Mouse (Mus musculus) stomach, postnatal 0 days (tissue): ENCODE data around the gene Tcf7l1. TPM values are rescaled to one million over a fixed set of nuclear protein-coding genes. Genes with fewer than 3 reads are reported as not detected.

ENCODE experiments used
- ATAC-seq: fragments of 200-750 bp; cut with Nextera tagmentation; 2 replicates; pipeline ENCODE4 v1.8.0; 2017; ENCODE audit not compliant: low FRiP score, low TSS enrichment
- DNase-seq: peaks from one replicate; pipeline ENCODE4 v3.0.0-alpha.2; 2016; ENCODE audit warnings: low spot score
- H3K27ac ChIP-seq: fragments of 300-500 bp; sonication (generic); replicated peaks from 2 replicates; pipeline ENCODE4 v1.5.1; 2014; ENCODE audit warnings: mild to moderate bottlenecking, control low read depth
- H3K27me3 ChIP-seq: fragments of 300-500 bp; sonication (generic); 2 replicates; pipeline ENCODE4 v1.6.1; 2014; ENCODE audit warnings: low read length; ENCODE audit not compliant: control insufficient read depth, insufficient read depth
- H3K36me3 ChIP-seq: fragments of 300-500 bp; sonication (generic); 2 replicates; pipeline ENCODE4 v1.6.1; 2014; ENCODE audit warnings: low read length, mixed read lengths; ENCODE audit not compliant: control insufficient read depth, insufficient read depth
- H3K4me1 ChIP-seq: fragments of 300-500 bp; sonication (generic); replicated peaks from 2 replicates; pipeline ENCODE4 v1.6.1; 2014; ENCODE audit warnings: antibody characterized with exemption; ENCODE audit not compliant: control insufficient read depth, insufficient read depth
- H3K4me2 ChIP-seq: fragments of 300-500 bp; sonication (generic); replicated peaks from 2 replicates; pipeline ENCODE4 v1.6.1; 2014; ENCODE audit warnings: low read depth, mild to moderate bottlenecking, control low read depth, moderate library complexity
- H3K4me3 ChIP-seq: fragments of 300-500 bp; sonication (generic); 2 replicates; pipeline ENCODE4 v1.5.1; 2014; ENCODE audit warnings: low read depth, low read length, control low read depth
- H3K9ac ChIP-seq: fragments of 300-500 bp; sonication (generic); 2 replicates; pipeline ENCODE4 v1.6.1; 2014; ENCODE audit warnings: mild to moderate bottlenecking, low read length, control low read depth, mixed read lengths
- H3K9me3 ChIP-seq: fragments of 300-500 bp; sonication (generic); 2 replicates; pipeline ENCODE4 v1.6.1; 2016; ENCODE audit warnings: low read length; ENCODE audit not compliant: control insufficient read depth
- CTCF ChIP-seq: IDR thresholded peaks from 2 replicates; pipeline ENCODE4 v1.5.1; 2016; ENCODE audit warnings: antibody characterized with exemption, low read depth, mild to moderate bottlenecking, moderate library complexity
- EP300 ChIP-seq: optimal IDR thresholded peaks from 2 replicates; pipeline ENCODE3; 2016; ENCODE audit warnings: antibody characterized with exemption
- WGBS: fragments of 180-500 bp; shearing (Covaris S2); extraction: QIAGEN DNeasy Blood & Tissue Kit; methylation state at CpG from one replicate; pipeline ENCODE4 v1.1.7; 2014; 5-methylcytosine and 5-hydroxymethylcytosine counted together
- polyA plus RNA-seq: library from polyadenylated mRNA; unstranded; fragments of >200 nt; fragmentation: Nextera tagmentation; extraction: Ambion mirVana; gene quantifications from 2 replicates; pipeline ENCODE4 v1.2.1, GENCODE M21; 2015

The Tcf7l1 gene
- polyA plus RNA-seq, 1 experiment from 2014 or later: 11.1 TPM

DNA sequence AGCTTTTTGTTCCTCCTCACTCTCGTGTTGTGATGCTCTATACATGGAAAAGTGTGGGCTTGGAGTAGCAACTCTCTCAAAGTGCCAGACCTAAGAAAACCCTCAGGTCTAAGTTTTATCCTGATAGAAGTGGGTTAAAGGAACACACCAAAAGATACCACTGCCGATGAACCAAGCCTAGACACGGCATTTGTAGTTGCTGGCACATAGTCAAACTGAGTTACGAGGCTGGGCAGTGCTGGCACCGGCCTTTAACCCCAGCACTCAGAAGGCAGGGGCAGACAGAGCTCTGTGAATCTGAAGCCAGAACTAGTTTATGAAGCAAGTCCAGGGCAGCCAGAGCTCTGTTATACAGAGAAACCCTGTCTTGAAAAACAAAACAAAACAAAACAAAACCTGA lies 181.4 kb downstream of the Tcf7l1 start:
- TF ChIP-seq EP300 (no peak), CTCF (no peak)
- WGBS: 80% methylated on average over 5 of the region's 5 CpGs
- Histone ChIP-seq H3K4me3 (no peak overlapping the region), H3K36me3 (peaks cover 14% of the 10 kb centered on the region; the same call in 1 of the 2 replicates), H3K9ac (no peak overlapping the region), H3K27me3 (no peaks in the 10 kb centered on the region), H3K4me2 (no peak overlapping the region), H3K9me3 (no peaks in the 10 kb centered on the region), H3K27ac (no peak overlapping the region), H3K4me1 (no peaks in the 10 kb centered on the region)
- DNase-seq (no peak), ATAC-seq (no peak)

DNA sequence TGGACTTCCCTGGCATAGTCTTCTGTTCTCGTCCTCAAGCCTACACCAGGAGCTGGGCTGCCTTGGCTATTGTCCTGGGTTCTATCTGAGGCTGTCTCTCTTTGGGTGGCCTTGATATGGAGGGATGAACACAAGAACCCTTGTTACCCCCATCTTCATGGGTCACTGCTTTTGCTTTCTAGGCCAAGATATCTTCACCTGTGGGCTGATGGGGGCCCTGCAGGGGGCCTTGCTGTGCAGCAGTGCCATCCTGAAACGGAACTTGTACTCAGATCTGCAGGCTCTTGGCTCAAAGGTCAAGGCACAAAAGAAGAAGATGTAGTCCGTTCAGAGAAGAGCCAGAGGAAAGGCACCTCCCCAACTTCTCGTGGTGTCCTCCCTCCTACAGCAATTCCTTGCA lies 182.0 kb downstream of the Tcf7l1 start:
- no peaks in the 10 kb centered on the region for H3K27me3 ChIP-seq
- DNase-seq (no peak), ATAC-seq (no peak)
- peaks cover 14% of the 10 kb centered on the region; the same call in 1 of the 2 replicates for H3K36me3 ChIP-seq
- H3K4me2 ChIP-seq: no peak overlapping the region
- no peak overlapping the region for H3K27ac ChIP-seq
- no peak for TF ChIP-seq CTCF
- no peak for TF ChIP-seq EP300
- no peak overlapping the region for H3K4me3 ChIP-seq
- no peaks in the 10 kb centered on the region for H3K4me1 ChIP-seq
- H3K9ac ChIP-seq: no peak overlapping the region
- 90% methylated on average over 4 of the region's 4 CpGs for WGBS
- no peaks in the 10 kb centered on the region for H3K9me3 ChIP-seq

- H3K27me3 ChIP-seq: no peaks in the 10 kb centered on the region
- no peak for TF ChIP-seq EP300
- TF ChIP-seq CTCF: no peak
- DNase-seq (peak; percentile 73), ATAC-seq (peak; percentile 82)
- H3K4me3 ChIP-seq: no peak overlapping the region
- no peak overlapping the region; the same call in 1 of the 2 replicates for H3K27ac ChIP-seq
- H3K9me3 ChIP-seq: no peaks in the 10 kb centered on the region
- 0 out of 2 replicates have a peak, but pooled peaks cover 2% of the 10 kb centered on the region for H3K4me1 ChIP-seq
- WGBS: 53% methylated on average over 2 of the region's 2 CpGs
- H3K9ac ChIP-seq: no peak overlapping the region
- peaks cover 12% of the 10 kb centered on the region; the same call in 1 of the 2 replicates for H3K36me3 ChIP-seq
- no peak overlapping the region for H3K4me2 ChIP-seq
These were observed 185.0 kb downstream of the Tcf7l1 start for GRCm38 (mm10) chr6:72604066-72604465.

DNA sequence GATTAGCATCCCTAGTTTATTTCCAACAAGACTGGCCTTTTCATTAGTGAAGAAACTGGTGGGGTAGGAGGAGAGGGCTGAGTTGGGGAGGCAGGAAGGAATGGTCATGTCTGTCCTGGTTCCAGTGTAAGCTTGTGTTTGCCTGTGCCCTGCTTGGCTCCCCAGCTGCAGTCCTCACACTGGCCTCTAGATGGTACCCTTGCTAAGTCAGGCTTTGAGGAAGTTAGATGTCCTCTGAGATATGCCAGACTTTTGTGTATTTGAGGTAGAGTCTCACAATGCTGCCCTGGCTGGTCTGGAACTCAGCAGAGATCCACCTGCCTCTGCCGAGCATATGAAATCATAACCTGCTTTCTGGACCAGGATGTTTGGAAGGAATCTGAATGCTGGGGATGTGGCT lies 187.3 kb downstream of the Tcf7l1 start:
- Histone ChIP-seq H3K4me2 (no peak overlapping the region), H3K27ac (no peak overlapping the region), H3K27me3 (no peaks in the 10 kb centered on the region), H3K9ac (no peak overlapping the region), H3K4me1 (0 out of 2 replicates have a peak, but pooled peaks cover 3% of the 10 kb centered on the region), H3K4me3 (no peak overlapping the region), H3K9me3 (no peaks in the 10 kb centered on the region), H3K36me3 (peaks cover 12% of the 10 kb centered on the region; the same call in 1 of the 2 replicates)
- DNase-seq: peak; percentile 90
- WGBS: 24% methylated on average over 1 of the region's 1 CpGs
- TF ChIP-seq CTCF (peak; percentile 94), EP300 (no peak)
- ATAC-seq: peak; percentile 59

DNA sequence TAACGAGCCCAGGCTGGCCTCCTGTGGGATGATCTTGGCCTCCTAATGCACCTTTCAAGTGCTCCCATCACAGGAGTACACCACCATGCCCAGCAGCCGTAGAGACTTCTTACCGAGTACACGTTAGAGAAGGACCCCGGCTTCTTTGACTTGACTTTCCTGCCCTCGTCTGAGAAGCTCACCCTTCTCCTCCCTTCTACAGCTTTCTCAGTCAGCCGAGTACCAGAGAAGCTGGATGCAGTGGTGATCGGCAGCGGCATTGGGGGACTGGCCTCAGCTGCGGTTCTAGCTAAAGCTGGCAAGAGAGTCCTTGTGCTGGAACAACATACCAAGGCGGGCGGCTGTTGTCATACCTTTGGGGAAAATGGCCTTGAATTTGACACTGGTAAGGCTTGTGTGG lies 188.3 kb downstream of the Tcf7l1 start:
- Histone ChIP-seq H3K4me1 (0 out of 2 replicates have a peak, but pooled peaks cover 4% of the 10 kb centered on the region), H3K4me3 (no peak overlapping the region), H3K27ac (no peak overlapping the region), H3K27me3 (no peaks in the 10 kb centered on the region), H3K4me2 (no peak overlapping the region), H3K36me3 (peaks cover 9% of the 10 kb centered on the region; the same call in 1 of the 2 replicates), H3K9ac (no peak overlapping the region), H3K9me3 (no peaks in the 10 kb centered on the region)
- 80% methylated on average over 12 of the region's 12 CpGs for WGBS
- no peak for TF ChIP-seq CTCF
- no peak for TF ChIP-seq EP300
- no peak for ATAC-seq
- DNase-seq: no peak

DNA sequence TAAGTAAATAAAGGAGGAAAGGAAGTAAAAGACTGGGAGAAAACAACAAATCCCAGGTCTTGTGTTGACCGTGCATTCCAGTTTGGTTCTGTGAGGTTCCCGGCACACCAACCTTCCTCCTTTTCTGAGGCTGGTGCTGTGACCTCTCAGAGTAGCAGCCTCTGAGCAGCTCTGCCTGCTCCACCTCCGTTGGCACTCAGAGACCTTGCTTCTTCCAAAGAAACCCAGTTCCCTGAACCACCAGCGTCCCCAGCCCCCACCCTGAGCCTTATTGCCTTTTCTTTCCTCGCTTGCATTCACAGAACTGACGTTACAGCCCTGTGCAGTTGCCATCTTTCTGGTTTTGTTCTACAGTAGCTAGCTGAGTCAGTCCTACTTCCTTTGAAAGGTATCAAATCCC lies 188.8 kb downstream of the Tcf7l1 start:
- no peak overlapping the region for H3K4me3 ChIP-seq
- H3K27me3 ChIP-seq: no peaks in the 10 kb centered on the region
- 0 out of 2 replicates have a peak, but pooled peaks cover 4% of the 10 kb centered on the region for H3K4me1 ChIP-seq
- TF ChIP-seq EP300 (no peak), CTCF (no peak)
- no peak for ATAC-seq
- DNase-seq: no peak
- H3K9ac ChIP-seq: no peak overlapping the region
- peak overlapping the region; percentile 56; the same call in 1 of the 2 replicates for H3K27ac ChIP-seq
- H3K36me3 ChIP-seq: peaks cover 8% of the 10 kb centered on the region; the same call in 1 of the 2 replicates
- WGBS: 57% methylated on average over 6 of the region's 6 CpGs
- H3K4me2 ChIP-seq: no peak overlapping the region
- H3K9me3 ChIP-seq: no peaks in the 10 kb centered on the region
